Mouse (Mus musculus): ENCODE data around the gene Usp35.

GRCm38 (mm10) chr7:97349438-97349837 lies 17.6 kb upstream of the Usp35 start:
- TF ChIP-seq CTCF (IDR thresholded peaks at IDR 0.05; ENCODE audit: borderline replicate concordance, extremely low read depth, insufficient read depth, insufficient read length): no peak
- TF ChIP-seq POLR2A (IDR thresholded peaks at IDR 0.05; ENCODE audit: borderline replicate concordance, extremely low read depth, insufficient read depth, insufficient read length, poor library complexity, severe bottlenecking): no peak
